Mouse (Mus musculus): ENCODE data around the gene Anks1. TPM values are rescaled to one million over a fixed set of nuclear protein-coding genes. Genes with fewer than 3 reads are reported as not detected.

Gene Anks1
- polyA plus RNA-seq, 1 experiment from 2014 or later: 55.8 TPM

GRCm38 (mm10) chr17:28100669-28101068 is 191.6 kb downstream of the Anks1 start:
- peak overlapping the region; percentile 77 for H3K27ac ChIP-seq (ENCODE audit: low read depth, low read length)
- H3K27me3 ChIP-seq (ENCODE audit: control insufficient read depth, insufficient read depth, low read length): no peaks in the 10 kb centered on the region
- H3K36me3 ChIP-seq (ENCODE audit: control insufficient read depth, insufficient read depth, low read length): no peaks in the 10 kb centered on the region
- no peak for ATAC-seq (ENCODE audit: low read depth)
- no peak overlapping the region for H3K4me3 ChIP-seq (ENCODE audit: low read depth, low read length)
- no peaks in the 10 kb centered on the region for H3K9me3 ChIP-seq (ENCODE audit: control insufficient read depth, low read length)
- no peak overlapping the region for H3K4me2 ChIP-seq (ENCODE audit: low read depth, low read length)
- WGBS: 96% methylated on average over 1 of the region's 1 CpGs
- 0 out of 2 replicates have a peak, but pooled peaks cover 6% of the 10 kb centered on the region for H3K4me1 ChIP-seq (ENCODE audit: control insufficient read depth, insufficient read depth, low read length)
- H3K9ac ChIP-seq (replicated peaks; ENCODE audit: low read depth, low read length): no peak overlapping the region

GRCm38 (mm10) chr17:28101284-28101887 is 192.3 kb downstream of the Anks1 start:
- no peak overlapping the region for H3K4me3 ChIP-seq (ENCODE audit: low read depth, low read length)
- H3K27ac ChIP-seq (ENCODE audit: low read depth, low read length): peak overlapping the region; percentile 77
- H3K36me3 ChIP-seq (ENCODE audit: control insufficient read depth, insufficient read depth, low read length): no peaks in the 10 kb centered on the region
- no peaks in the 10 kb centered on the region for H3K9me3 ChIP-seq (ENCODE audit: control insufficient read depth, low read length)
- ATAC-seq (ENCODE audit: low read depth): peak; percentile 86
- whole genome bisulfite sequencing: 16% methylated on average over 12 of the region's 12 CpGs
- no peak overlapping the region for H3K4me2 ChIP-seq (ENCODE audit: low read depth, low read length)
- no peak overlapping the region for H3K9ac ChIP-seq (replicated peaks; ENCODE audit: low read depth, low read length)
- H3K4me1 ChIP-seq (ENCODE audit: control insufficient read depth, insufficient read depth, low read length): 0 out of 2 replicates have a peak, but pooled peaks cover 6% of the 10 kb centered on the region
- H3K27me3 ChIP-seq (ENCODE audit: control insufficient read depth, insufficient read depth, low read length): no peaks in the 10 kb centered on the region

GRCm38 (mm10) chr17:28101902-28102319 is 192.8 kb downstream of the Anks1 start:
- H3K4me1 ChIP-seq (ENCODE audit: control insufficient read depth, insufficient read depth, low read length): 0 out of 2 replicates have a peak, but pooled peaks cover 6% of the 10 kb centered on the region
- no peak overlapping the region; the same call in 1 of the 2 replicates for H3K9ac ChIP-seq (replicated peaks; ENCODE audit: low read depth, low read length)
- 0 out of 2 replicates have a peak, but pooled peaks have one; percentile 36 for ATAC-seq (ENCODE audit: low read depth)
- H3K36me3 ChIP-seq (ENCODE audit: control insufficient read depth, insufficient read depth, low read length): no peaks in the 10 kb centered on the region
- H3K4me3 ChIP-seq (ENCODE audit: low read depth, low read length): no peak overlapping the region
- H3K27ac ChIP-seq (ENCODE audit: low read depth, low read length): peak overlapping the region; percentile 77
- H3K4me2 ChIP-seq (ENCODE audit: low read depth, low read length): no peak overlapping the region
- H3K9me3 ChIP-seq (ENCODE audit: control insufficient read depth, low read length): no peaks in the 10 kb centered on the region
- H3K27me3 ChIP-seq (ENCODE audit: control insufficient read depth, insufficient read depth, low read length): no peaks in the 10 kb centered on the region
- WGBS: 10% methylated on average over 10 of the region's 10 CpGs

GRCm38 (mm10) chr17:28104416-28104815 is 195.3 kb downstream of the Anks1 start:
- H3K36me3 ChIP-seq (ENCODE audit: control insufficient read depth, insufficient read depth, low read length): no peaks in the 10 kb centered on the region
- H3K4me2 ChIP-seq (ENCODE audit: low read depth, low read length): no peak overlapping the region
- no peak overlapping the region for H3K4me3 ChIP-seq (ENCODE audit: low read depth, low read length)
- no peaks in the 10 kb centered on the region for H3K9me3 ChIP-seq (ENCODE audit: control insufficient read depth, low read length)
- 89% methylated on average over 6 of the region's 6 CpGs for WGBS
- no peak for ATAC-seq (ENCODE audit: low read depth)
- no peak overlapping the region for H3K9ac ChIP-seq (replicated peaks; ENCODE audit: low read depth, low read length)
- H3K27ac ChIP-seq (ENCODE audit: low read depth, low read length): no peak overlapping the region
- H3K27me3 ChIP-seq (ENCODE audit: control insufficient read depth, insufficient read depth, low read length): no peaks in the 10 kb centered on the region
- H3K4me1 ChIP-seq (ENCODE audit: control insufficient read depth, insufficient read depth, low read length): 0 out of 2 replicates have a peak, but pooled peaks cover 9% of the 10 kb centered on the region

- no peak overlapping the region for H3K9ac ChIP-seq (replicated peaks; ENCODE audit: low read depth, low read length)
- H3K4me1 ChIP-seq (ENCODE audit: control insufficient read depth, insufficient read depth, low read length): 0 out of 2 replicates have a peak, but pooled peaks cover 9% of the 10 kb centered on the region
- no peak for ATAC-seq (ENCODE audit: low read depth)
- no peaks in the 10 kb centered on the region for H3K9me3 ChIP-seq (ENCODE audit: control insufficient read depth, low read length)
- H3K27me3 ChIP-seq (ENCODE audit: control insufficient read depth, insufficient read depth, low read length): no peaks in the 10 kb centered on the region
- no peak overlapping the region for H3K27ac ChIP-seq (ENCODE audit: low read depth, low read length)
- 80% methylated on average over 6 of the region's 6 CpGs for WGBS
- no peak overlapping the region for H3K4me2 ChIP-seq (ENCODE audit: low read depth, low read length)
- H3K4me3 ChIP-seq (ENCODE audit: low read depth, low read length): no peak overlapping the region
- H3K36me3 ChIP-seq (ENCODE audit: control insufficient read depth, insufficient read depth, low read length): no peaks in the 10 kb centered on the region
Measured at GRCm38 (mm10) chr17:28106352-28106751, 197.2 kb downstream of the Anks1 start.

- WGBS: 2% methylated on average over 14 of the region's 14 CpGs
- H3K4me3 ChIP-seq (ENCODE audit: low read depth, low read length): no peak overlapping the region
- H3K27me3 ChIP-seq (ENCODE audit: control insufficient read depth, insufficient read depth, low read length): no peaks in the 10 kb centered on the region
- H3K4me2 ChIP-seq (ENCODE audit: low read depth, low read length): no peak overlapping the region
- no peak overlapping the region for H3K9ac ChIP-seq (replicated peaks; ENCODE audit: low read depth, low read length)
- H3K27ac ChIP-seq (ENCODE audit: low read depth, low read length): no peak overlapping the region
- ATAC-seq (ENCODE audit: low read depth): no peak
- H3K4me1 ChIP-seq (ENCODE audit: control insufficient read depth, insufficient read depth, low read length): 0 out of 2 replicates have a peak, but pooled peaks cover 5% of the 10 kb centered on the region
- H3K36me3 ChIP-seq (ENCODE audit: control insufficient read depth, insufficient read depth, low read length): no peaks in the 10 kb centered on the region
- no peaks in the 10 kb centered on the region for H3K9me3 ChIP-seq (ENCODE audit: control insufficient read depth, low read length)
Measured at GRCm38 (mm10) chr17:28107275-28107674, 198.2 kb downstream of the Anks1 start.

GRCm38 (mm10) chr17:28112266-28112665 is 203.2 kb downstream of the Anks1 start:
- no peak overlapping the region for H3K27ac ChIP-seq (ENCODE audit: low read depth, low read length)
- 92% methylated on average over 8 of the region's 8 CpGs for WGBS
- H3K4me3 ChIP-seq (ENCODE audit: low read depth, low read length): no peak overlapping the region
- H3K9me3 ChIP-seq (ENCODE audit: control insufficient read depth, low read length): no peaks in the 10 kb centered on the region
- no peak for ATAC-seq (ENCODE audit: low read depth)
- H3K4me2 ChIP-seq (ENCODE audit: low read depth, low read length): no peak overlapping the region
- no peaks in the 10 kb centered on the region for H3K27me3 ChIP-seq (ENCODE audit: control insufficient read depth, insufficient read depth, low read length)
- no peak overlapping the region for H3K9ac ChIP-seq (replicated peaks; ENCODE audit: low read depth, low read length)
- H3K36me3 ChIP-seq (ENCODE audit: control insufficient read depth, insufficient read depth, low read length): no peaks in the 10 kb centered on the region
- H3K4me1 ChIP-seq (ENCODE audit: control insufficient read depth, insufficient read depth, low read length): 0 out of 2 replicates have a peak, but pooled peaks cover 2% of the 10 kb centered on the region

Other genes starting within 250 kb of the Anks1 start
- gene Spdef, start 180.4 kb upstream of the Anks1 start, polyA plus RNA-seq (2014; fragmentation: Nextera tagmentation; extraction: Ambion mirVana): 0.59 and 1.3 TPM in 2 replicates
- 10.0 and 11.0 TPM in 2 replicates for gene D17Wsu92e, start 88.7 kb upstream of the Anks1 start, polyA plus RNA-seq (2014; fragmentation: Nextera tagmentation; extraction: Ambion mirVana)
- gene Snrpc, start 71.2 kb upstream of the Anks1 start, polyA plus RNA-seq (2014; fragmentation: Nextera tagmentation; extraction: Ambion mirVana): 211 and 216 TPM in 2 replicates
- gene Uhrf1bp1, start 52.9 kb upstream of the Anks1 start, polyA plus RNA-seq (2014; fragmentation: Nextera tagmentation; extraction: Ambion mirVana): 7.3 and 9.0 TPM in 2 replicates
- gene Taf11, start 538 bp downstream of the Anks1 start, polyA plus RNA-seq (2014; fragmentation: Nextera tagmentation; extraction: Ambion mirVana): 56.8 and 60.3 TPM in 2 replicates
- 0.79 and 1.7 TPM in 2 replicates for gene Tcp11, start 171.3 kb downstream of the Anks1 start, polyA plus RNA-seq (2014; fragmentation: Nextera tagmentation; extraction: Ambion mirVana)
- gene Scube3, start 232.8 kb downstream of the Anks1 start, polyA plus RNA-seq (2014; fragmentation: Nextera tagmentation; extraction: Ambion mirVana): 4.7 and 6.3 TPM in 2 replicates